Mouse (Mus musculus): ENCODE data around the gene Rps27a. TPM values are rescaled to one million over a fixed set of nuclear protein-coding genes. Genes with fewer than 3 reads are reported as not detected.

Rps27a gene
- total RNA-seq, 2 experiments from 2014 or later: 465 to 510 TPM

- peak; percentile 88 to 93 for DNase-seq
- intact Hi-C loops (cut with DNase I): no loop called here
Observed at GRCm38 (mm10) chr11:29514682-29515412, 33.1 kb downstream of the Rps27a start, which contains the start of gene Prorsd1. Gene Prorsd1, minus strand, starts transcription at chr11:29515033.

- no peak for DNase-seq
- intact Hi-C loops (cut with DNase I): no loop called here
Observed at GRCm38 (mm10) chr11:29514325-29514681, 33.6 kb downstream of the Rps27a start.

DNA sequence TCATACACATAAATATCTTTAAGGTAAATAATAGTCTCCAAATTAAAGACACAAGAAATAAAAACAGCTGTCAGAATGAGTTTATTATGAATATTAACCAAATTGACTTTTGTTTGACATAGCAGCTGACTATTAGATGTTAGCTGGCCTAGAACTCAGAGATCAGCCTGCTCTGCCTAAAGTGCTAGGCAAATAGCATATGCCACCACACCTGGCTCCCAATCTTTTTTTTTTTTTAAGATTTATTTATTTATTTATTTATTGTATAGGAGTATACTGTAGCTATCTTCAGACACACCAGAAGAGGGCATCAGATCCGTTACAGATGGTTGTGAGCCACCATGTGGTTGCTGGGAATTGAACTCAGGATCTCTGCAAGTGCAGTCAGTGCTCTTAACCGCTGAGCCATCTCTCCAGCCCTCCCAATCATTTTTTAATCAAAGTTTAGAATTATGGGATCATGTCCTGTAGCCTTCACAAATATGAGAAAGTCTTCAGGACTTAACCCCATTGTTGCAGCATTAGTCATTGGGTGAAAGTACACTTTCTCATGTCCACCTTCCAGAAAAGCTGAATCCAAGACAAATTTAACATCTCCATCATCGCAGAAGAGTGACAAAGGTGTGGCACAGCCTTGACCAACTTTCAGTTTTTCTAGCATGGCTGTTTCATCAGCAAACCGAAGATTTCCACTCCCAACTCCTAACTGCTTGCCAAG is 34.9 kb downstream of the Rps27a start:
- DNase-seq: no peak
- intact Hi-C loops (cut with DNase I): no loop called here

DNA sequence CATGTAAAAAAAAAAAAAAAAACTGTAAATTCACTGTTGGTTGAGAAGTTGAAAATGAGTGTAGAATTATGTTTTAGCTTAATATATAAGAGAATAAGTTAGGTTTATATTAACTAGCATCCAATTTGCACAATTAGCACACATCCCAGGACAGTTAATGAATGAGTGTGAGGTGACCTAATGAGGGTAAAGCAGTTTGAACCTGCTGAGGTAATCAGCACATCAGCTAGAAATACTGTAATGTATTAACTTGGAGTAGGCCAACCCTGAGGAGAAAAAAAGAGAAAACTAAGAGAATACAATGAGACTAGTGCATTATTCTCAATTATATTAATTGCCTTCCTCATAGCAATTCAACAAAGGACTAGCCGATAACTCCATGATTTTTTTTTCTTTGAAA is 38.5 kb downstream of the Rps27a start:
- intact Hi-C loops (cut with DNase I): no loop called here
- no peak for DNase-seq

DNA sequence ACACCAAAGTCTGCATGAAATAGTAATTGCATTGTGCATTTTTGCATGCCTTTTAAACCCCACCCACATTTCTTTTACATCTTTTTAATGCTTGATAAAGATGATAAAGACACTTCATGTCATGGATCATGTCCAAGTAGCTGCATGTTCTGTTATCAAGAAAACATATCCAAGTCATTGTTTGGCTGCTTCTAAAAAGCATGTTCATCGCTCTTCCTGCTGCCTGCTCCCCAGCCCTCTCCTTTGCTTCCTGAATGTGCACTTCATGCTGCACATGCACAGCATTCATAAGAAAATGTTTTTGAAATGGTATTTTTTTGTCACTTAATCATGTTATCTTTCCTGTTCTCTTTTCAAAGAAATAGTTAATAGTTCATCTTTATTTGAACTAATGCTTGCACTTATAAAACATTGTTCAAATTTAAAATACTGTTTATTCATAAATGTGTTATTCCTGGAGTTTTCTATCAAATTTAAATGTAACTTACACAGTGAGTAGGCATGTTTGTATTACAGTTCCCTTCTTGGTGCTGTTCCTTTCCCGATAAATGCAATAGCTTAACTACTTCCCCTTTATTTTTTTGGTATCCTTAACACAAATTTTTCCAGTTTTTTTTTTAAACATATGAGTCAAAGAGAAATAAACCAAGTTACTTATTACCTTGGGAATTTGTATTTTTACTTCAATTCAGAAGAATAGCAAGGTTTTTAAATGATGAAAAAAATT is 42.8 kb downstream of the Rps27a start:
- intact Hi-C loops (cut with DNase I): no loop called here
- DNase-seq: no peak

GRCm38 (mm10) chr11:29503948-29504893 is 43.7 kb downstream of the Rps27a start:
- intact Hi-C loops (cut with DNase I): no loop called here
- DNase-seq: no peak

DNA sequence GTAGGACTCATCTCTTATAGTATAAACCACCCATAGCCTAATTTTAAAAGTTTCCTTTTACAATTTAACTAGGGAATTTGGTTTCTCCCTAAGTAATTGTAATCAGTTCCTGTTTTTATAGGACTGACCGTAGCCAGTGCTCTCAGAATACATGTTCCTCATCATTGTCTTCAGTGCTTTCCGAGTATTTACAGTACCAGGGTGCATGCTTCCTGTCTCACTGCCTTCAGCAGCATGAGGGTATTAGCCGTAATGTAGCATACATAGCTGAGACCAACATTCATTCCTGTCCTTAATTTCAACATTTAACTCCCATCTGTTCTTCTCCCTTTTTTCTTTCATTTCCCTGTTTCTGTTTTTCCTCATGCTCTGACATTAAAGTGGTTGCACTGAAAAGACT is 50.9 kb downstream of the Rps27a start:
- intact Hi-C loops (cut with DNase I): no loop called here
- no peak for DNase-seq

Other genes with a start within 250 kb of the Rps27a start
- gene Ccdc88a, start 174.5 kb downstream of the Rps27a start, total RNA-seq (2021): 10 to 100 TPM; 12.9 to 13.5 TPM
- gene Prorsd1, start 33.1 kb downstream of the Rps27a start, total RNA-seq (2021): 10 to 100 TPM; 19.8 to 21.1 TPM
- gene Mtif2, start 21.7 kb downstream of the Rps27a start, total RNA-seq (2021): 10 to 100 TPM; 60.5 to 62.2 TPM
- gene Clhc1, start 159 bp downstream of the Rps27a start, total RNA-seq (2021): not detected
- 100 to 1,000 TPM; 113 to 115 TPM for gene Rtn4, start 144.8 kb upstream of the Rps27a start, total RNA-seq (2021)